Mouse (Mus musculus) layer of hippocampus, adult 18-20 months (tissue): ENCODE results near the gene Cdkl5. TPM values are rescaled to one million over a fixed set of nuclear protein-coding genes. Genes with fewer than 3 reads are reported as not detected.
"Not testable (repeated sequence)": the region's sequence is repeated elsewhere in the genome, so short reads cannot be mapped to it uniquely, and the experiment has no call there.

Experiments
- DNase-seq, 2 experiments: peaks; one replicate each; pipeline ENCODE4 v3.0.0; 2022; ENCODE audit warnings: low spot score in 2 of 2
- total RNA-seq, 2 experiments: library from RNA; stranded (reverse); gene quantifications; 2 replicates each; pipeline ENCODE4 v1.2.3; 2021

The Cdkl5 gene
- total RNA-seq, 2 experiments from 2014 or later: 104 to 108 TPM

DNA sequence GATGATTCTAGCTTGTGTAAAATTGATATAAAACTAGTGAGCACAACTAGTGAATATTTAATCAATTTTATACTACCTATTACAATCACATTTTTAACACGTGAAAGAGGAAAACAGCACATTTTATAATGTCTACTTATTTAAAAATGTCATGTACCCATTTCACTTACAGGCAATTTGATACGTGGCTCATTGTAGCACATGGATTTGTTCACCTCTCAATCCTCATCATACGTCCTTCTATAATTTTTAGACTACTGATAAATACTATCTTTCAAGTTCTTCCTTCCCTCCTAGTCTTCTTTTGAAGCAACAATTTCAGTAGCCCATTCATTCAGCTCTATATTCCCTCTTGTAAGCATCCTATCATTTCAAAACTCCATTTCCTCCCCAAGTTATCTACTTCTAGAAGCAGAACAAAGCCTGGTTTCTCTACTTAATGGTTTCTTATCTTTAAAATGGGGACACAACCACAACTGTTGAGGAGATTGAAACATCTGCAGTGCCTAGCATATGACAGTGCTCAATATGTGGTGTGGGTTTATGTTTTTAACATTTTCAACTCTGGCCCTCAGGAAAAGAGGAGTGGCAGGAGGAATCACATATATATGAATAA, 75.4 kb downstream of the Cdkl5 start:
- DNase-seq: no peak

- no peak for DNase-seq
Measured at GRCm38 (mm10) chrX:160906952-160907351, 87.6 kb downstream of the Cdkl5 start, which contains the start of gene Gja6. Gene Gja6 (minus strand): TSS chrX:160907052.

DNA sequence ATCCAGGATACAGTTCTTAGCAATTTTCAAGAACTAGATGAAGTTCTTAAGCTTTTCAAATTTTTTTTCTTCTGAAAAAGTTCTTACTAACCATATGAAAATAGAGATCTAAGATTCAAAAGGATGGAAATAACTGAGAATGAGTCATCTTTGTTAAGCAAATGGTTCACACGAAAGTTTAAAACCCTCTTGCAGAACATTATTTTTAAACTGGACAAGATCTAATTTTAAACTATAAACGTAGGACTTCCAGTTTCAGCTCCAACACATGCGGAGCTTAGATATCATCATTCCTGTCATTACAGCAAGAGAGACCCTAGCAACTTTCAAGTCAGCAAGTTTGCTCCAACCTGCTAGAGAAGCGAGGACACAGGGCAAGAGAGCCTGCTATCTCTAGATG, 88.0 kb downstream of the Cdkl5 start:
- no peak for DNase-seq

DNA sequence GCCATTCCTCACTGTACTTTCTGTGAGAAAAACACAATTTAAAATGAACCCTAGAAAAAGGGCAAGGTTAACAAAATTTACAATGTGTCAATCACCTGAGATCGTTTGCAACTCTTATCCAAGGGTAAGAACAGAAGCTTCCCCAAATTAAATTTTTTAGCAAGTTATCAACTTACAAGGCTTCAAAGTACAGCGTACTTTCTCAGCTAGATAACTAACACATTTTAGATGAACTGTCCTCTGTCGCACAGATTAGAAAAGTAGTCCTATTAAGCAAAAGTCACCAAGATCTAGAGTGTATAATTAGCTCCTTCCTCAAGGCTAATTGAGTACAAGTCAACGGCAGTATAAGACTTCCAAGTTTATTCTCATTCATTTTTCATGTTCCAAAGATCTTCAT, 88.6 kb downstream of the Cdkl5 start:
- DNase-seq: no peak

GRCm38 (mm10) chrX:160905041-160905678, 89.3 kb downstream of the Cdkl5 start:
- peak in 1 of 2 experiments; percentile 13 for DNase-seq

GRCm38 (mm10) chrX:160901118-160901517, 93.4 kb downstream of the Cdkl5 start:
- no peak for DNase-seq

- DNase-seq: no peak
Measured at GRCm38 (mm10) chrX:160892077-160892476, 102.4 kb downstream of the Cdkl5 start.

DNA sequence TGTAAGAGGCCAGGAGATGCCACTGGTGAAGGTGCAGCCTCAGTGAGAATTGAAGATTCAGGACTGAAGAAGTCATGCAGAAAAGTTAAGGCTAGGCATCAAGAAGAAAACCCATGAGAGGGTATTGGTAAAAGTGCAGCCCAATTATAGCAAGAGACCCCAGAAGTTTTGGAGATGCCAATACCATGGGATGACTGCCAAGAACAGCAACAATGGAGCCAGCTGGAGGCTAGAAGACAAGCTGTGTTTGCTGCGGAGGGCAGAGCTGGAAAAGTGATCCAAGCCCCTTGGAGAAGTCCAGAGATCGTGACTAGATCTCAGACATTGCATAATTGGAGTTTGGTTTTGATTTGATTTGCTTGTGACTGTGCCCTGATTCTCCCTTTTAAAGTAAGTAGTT, 108.2 kb downstream of the Cdkl5 start:
- no peak for DNase-seq

DNA sequence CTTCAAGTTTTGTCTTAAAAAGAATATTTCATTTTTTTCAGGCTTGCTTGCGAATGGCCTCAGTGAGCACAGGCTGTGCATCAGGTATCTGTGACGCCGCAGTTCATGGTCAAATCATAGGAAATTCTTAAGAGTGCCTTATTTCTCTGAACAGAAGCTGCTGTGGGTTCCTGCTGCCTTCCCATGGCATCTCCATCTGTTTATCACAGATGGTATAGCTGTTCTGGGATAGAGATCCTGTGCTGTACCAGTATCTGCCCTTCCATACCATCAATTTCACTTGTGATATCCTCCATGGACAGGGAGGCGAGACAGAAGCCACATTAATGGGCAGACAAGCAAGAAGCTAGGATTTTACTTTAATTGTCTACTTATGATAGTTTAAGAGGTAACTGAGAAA, 127.9 kb downstream of the Cdkl5 start:
- DNase-seq: peak in 1 of 2 experiments; percentile 17

DNA sequence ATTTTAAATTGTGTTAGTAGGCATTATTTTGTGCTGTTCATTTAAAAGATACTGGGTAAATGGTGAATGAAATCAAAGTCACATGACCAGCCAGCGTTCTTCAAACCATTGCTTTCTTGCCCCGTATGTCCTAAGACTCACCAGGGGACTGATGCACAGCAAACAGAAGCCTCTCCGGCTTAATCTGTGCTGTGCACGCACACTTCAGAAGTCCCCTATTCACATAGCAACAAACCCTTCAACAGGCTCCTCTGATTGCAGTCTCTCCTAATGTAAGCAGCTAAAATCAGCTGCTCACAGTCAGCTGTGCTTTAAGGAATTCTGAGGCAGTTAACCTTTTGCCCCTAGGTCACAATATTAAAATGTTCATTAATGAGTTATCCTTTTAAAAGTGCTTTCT, 129.5 kb downstream of the Cdkl5 start:
- no peak for DNase-seq

GRCm38 (mm10) chrX:160863689-160864383, 130.7 kb downstream of the Cdkl5 start:
- DNase-seq: no peak

DNA sequence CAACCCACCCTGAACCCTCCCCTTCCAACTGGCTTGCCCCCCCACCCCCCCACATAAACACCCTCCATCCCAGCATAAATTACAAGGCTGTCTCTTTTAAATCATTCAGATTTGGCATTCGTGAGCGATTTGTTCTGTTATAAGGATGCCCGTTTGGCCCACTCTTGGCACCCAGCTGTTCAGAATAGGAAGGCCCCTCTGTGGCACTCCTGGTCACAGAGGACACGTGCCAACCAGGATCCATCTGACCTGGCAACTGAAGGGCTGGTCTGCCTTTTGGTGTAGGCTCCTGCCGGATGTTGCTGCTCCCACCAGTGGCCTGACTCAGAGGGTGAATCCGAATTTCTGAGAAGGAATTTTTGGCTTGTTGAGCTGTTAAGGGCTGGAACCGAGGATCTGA, 186.3 kb downstream of the Cdkl5 start:
- no peak for DNase-seq

DNA sequence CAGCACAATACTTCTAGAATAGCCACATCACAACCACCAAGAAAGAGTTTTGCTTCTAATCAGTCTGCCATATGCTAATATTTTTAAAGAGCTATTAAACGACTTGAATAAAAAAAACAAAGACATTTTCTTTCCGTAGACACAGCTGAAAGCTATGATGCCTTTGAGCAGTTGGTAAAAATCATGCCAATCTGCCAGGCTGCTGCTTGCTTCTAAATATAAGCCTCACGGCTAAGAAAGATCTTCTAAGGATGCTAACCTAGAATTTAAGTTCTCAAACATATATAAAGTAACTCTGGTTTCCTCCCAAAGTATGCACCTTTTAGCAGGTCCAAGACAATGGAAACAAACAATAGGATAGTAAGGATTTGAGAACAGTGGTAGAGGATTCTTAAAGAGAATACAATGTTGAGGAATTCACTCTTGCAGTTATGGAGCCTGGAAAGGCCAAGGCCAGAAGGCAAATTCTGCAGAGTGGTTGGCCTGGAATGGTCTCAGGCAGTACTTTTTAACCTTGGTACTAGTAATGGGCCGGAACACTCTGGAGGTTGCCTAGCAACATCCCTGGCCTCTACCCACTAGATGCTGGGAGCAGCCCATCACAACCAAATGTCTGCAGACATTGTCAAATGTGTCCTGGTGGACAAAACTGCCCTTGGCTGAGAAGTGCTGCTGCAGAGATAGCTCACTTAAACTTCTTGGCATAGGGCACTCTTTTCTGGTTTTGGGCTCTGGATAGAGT, 189.9 kb downstream of the Cdkl5 start:
- peak in 1 of 2 experiments; percentile 29 for DNase-seq

DNA sequence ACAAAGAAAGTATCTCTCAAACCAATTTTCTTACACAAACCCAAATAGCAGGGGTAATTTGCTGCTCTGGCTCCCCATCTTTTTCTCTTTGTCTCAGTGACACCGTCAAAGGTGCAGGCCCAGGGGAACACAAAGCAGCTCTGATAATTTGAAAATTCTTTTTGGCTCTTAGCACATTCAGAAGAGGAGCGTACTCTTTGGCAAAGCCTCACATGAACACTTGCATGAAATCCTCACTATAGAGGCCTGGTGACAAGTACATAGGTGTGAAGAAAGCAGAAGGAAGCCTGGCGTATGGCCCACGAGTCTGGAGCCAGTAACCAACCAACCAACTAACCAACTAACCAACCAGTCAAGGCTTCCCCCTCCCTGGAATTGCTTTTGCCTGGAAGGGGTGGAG, 199.6 kb downstream of the Cdkl5 start:
- DNase-seq: no peak

DNA sequence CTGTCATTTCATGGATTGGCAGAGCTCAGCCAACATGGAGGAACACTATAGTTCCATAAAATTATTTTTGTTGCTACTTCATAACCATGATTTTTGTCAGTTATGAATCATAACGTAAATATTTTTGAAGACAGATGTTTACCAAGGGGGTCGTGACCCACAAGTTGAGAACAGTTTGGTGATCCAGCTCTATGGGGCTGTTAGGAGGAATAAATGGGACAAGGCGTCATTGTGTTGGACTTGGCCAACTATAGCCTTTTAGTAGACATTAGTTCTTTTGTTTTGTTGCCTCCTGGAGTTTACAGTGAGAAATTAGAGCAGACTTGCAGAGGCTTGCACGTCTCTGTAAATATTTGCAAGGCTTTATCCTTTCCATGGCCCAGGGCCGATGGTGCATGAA, 212.2 kb downstream of the Cdkl5 start:
- no peak for DNase-seq

DNA sequence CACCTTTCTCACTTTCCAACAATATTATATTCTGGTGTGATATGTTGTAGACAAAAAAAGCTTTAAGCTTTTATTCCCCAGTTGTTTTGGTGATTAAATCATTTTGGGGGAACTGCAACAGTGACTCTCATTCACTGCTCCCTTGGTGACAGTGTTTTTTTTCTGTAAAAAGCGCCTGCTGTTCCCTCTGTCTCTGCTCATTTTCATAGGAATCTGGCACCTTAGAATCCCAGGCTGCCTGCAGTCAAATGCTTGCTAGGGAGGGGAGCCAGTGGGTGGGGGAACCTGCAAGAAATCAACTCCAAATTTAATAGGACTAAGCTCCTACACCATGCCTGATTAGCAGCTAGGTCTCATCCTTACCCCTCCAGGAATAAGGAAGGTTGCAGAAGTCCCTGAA, 221.5 kb downstream of the Cdkl5 start:
- DNase-seq: peak in 1 of 2 experiments; percentile 34

DNA sequence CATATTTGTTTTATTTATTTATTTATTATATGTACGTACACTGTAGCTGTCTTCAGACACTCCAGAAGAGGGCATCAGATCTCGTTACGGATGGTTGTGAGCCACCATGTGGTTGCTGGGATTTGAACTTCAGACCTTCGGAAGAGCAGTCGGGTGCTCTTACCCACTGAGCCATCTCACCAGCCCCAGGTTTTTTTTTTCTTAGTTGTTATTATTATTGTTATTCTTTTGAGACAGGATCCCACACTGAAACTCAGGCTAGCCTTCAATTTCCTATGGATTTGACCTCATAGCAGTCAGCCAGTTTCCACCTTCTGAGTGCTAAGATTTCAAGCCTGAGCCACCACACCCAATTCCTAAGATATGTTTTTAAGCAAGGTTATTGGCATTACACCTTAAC, 224.9 kb downstream of the Cdkl5 start:
- DNase-seq: not testable (repeated sequence)

GRCm38 (mm10) chrX:160767713-160768112, 226.8 kb downstream of the Cdkl5 start, which contains the start of gene Rs1:
Gene Rs1 (plus strand): TSS chrX:160768013.
- no peak for DNase-seq

DNA sequence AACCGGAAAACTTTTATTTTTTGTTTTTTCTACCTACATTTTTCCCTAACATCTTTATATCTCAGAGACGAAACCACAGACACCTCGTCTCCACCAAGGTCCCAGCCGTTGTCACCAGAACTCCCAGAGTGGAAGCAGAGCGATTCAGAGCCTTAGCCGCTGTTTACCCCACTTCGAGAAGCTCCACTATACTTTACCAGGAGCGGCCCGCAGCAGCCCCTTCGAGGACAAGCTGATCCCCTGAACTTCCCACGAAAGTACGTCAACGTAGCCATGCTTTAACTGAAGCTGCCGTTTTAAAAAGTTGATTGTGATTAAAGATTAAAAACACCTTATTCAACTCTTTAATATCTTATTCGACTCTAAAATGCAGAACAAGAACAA, 228.3 kb downstream of the Cdkl5 start:
- no peak for DNase-seq

DNA sequence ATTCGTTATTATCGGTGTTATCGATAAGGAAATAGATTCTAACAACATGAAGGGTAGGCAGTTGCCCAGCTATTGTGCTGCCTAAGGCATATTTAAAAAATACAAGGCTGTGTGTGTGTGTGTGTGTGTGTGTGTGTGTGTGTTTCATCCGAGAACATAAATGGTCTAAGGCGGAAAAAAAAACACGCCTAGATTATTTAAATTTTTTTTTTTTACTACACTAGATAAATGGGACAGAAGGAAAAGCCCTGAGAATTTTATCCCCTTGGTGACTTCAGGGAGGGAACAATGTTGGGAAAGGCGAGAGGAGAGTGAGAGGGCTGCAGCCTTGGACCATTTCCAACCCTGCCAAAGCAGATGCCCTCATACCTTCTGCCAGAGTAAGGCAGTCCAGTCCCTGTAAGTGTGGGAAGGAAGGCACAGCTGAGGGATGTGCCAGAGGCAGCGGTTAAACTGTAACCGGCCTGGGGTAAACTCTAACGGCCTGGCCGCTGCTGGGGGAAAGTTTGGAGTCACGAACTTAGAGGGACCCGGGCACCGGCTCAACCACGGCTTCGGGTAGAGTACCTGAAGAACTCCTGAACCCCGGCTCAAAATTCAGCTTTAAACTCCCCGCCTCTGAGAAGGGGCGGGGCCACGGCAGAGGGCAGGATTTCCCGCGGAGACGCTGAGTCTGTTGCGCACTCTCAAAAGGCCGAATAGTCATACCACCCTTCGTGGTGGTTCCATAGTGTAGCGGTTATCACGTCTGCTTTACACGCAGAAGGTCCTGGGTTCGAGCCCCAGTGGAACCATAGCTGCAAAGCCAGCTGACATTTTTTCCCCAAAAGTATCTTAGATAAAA, 228.9 kb downstream of the Cdkl5 start:
- peak; percentile 86 to 95 for DNase-seq

- no peak for DNase-seq
Measured at GRCm38 (mm10) chrX:160750808-160751207, 243.7 kb downstream of the Cdkl5 start.
